Mouse (Mus musculus): ENCODE measurements around the gene Ntn4.

The Ntn4 gene

GRCm38 (mm10) chr10:93641821-93642746, 1.6 kb downstream of the Ntn4 start:
- DNase-seq (ENCODE audit: low read depth, low spot score) = no peak

- no peak for DNase-seq (ENCODE audit: low read depth, low spot score)
These were observed 2.4 kb downstream of the Ntn4 start for GRCm38 (mm10) chr10:93642897-93643296.

- no peak for DNase-seq (ENCODE audit: low read depth, low spot score)
These were observed 4.0 kb downstream of the Ntn4 start for GRCm38 (mm10) chr10:93644451-93644941.

GRCm38 (mm10) chr10:93647655-93648561, 7.4 kb downstream of the Ntn4 start:
- no peak for DNase-seq (ENCODE audit: low read depth, low spot score)

- DNase-seq (ENCODE audit: low read depth, low spot score) = no peak
These were observed 8.2 kb downstream of the Ntn4 start for GRCm38 (mm10) chr10:93648598-93649102.

GRCm38 (mm10) chr10:93649127-93649526, 8.6 kb downstream of the Ntn4 start:
- DNase-seq (ENCODE audit: low read depth, low spot score) = no peak

- no peak for DNase-seq (ENCODE audit: low read depth, low spot score)
These were observed 9.1 kb downstream of the Ntn4 start for GRCm38 (mm10) chr10:93649600-93649999.

- DNase-seq (ENCODE audit: low read depth, low spot score) = no peak
These were observed 12.8 kb downstream of the Ntn4 start for GRCm38 (mm10) chr10:93653322-93653721.

- DNase-seq (ENCODE audit: low read depth, low spot score) = no peak
These were observed 14.9 kb downstream of the Ntn4 start for GRCm38 (mm10) chr10:93655428-93655827.

- DNase-seq (ENCODE audit: low read depth, low spot score) = no peak
These were observed 19.3 kb downstream of the Ntn4 start for GRCm38 (mm10) chr10:93659792-93660191.

- DNase-seq (ENCODE audit: low read depth, low spot score) = no peak
These were observed 21.0 kb downstream of the Ntn4 start for GRCm38 (mm10) chr10:93661348-93661991.

GRCm38 (mm10) chr10:93662018-93662417, 21.5 kb downstream of the Ntn4 start:
- no peak for DNase-seq (ENCODE audit: low read depth, low spot score)

GRCm38 (mm10) chr10:93666222-93666621, 25.7 kb downstream of the Ntn4 start:
- no peak for DNase-seq (ENCODE audit: low read depth, low spot score)

GRCm38 (mm10) chr10:93666996-93667395, 26.5 kb downstream of the Ntn4 start:
- no peak for DNase-seq (ENCODE audit: low read depth, low spot score)

- no peak for DNase-seq (ENCODE audit: low read depth, low spot score)
These were observed 32.4 kb downstream of the Ntn4 start for GRCm38 (mm10) chr10:93672646-93673479.

GRCm38 (mm10) chr10:93679191-93680007, 38.9 kb downstream of the Ntn4 start:
- no peak for DNase-seq (ENCODE audit: low read depth, low spot score)

- DNase-seq (ENCODE audit: low read depth, low spot score) = no peak
These were observed 40.3 kb downstream of the Ntn4 start for GRCm38 (mm10) chr10:93680680-93681377.

GRCm38 (mm10) chr10:93682185-93682747, 41.8 kb downstream of the Ntn4 start:
- DNase-seq (ENCODE audit: low read depth, low spot score) = no peak

GRCm38 (mm10) chr10:93683185-93683584, 42.7 kb downstream of the Ntn4 start:
- DNase-seq (ENCODE audit: low read depth, low spot score) = no peak

Data from retina, postnatal 7 days (tissue).